ENCODE assay signal across 9 mouse cellular contexts in genomic region chr4:121004679-121005078, GRCm38 (mm10). TPM values are rescaled to one million over a fixed set of nuclear protein-coding genes. Genes with fewer than 3 reads are reported as not detected.
DNase-seq lines count a peak whose midpoint lies in the region; ATAC-seq lines count a peak whose summit lies in the region.
"Had no signal": no experiment of that assay in that cellular context is flagged by ENCODE, and none has a peak within 500 bp of the region (broad histone marks: within the 10 kb centered on the region; RNA-seq: fewer than 3 reads in every experiment).

No protein-coding gene starts in this region.

- H3K27me3 ChIP-seq in heart, embryonic 12.5 days (replicated peaks) = no peaks in the 10 kb centered on the region
- H3K27me3 ChIP-seq in liver, embryonic 12.5 days (replicated peaks) = no peaks in the 10 kb centered on the region

- H3K4me1 ChIP-seq in heart, embryonic 12.5 days (replicated peaks) = peaks cover 62% of the 10 kb centered on the region
- H3K4me1 ChIP-seq in liver, embryonic 12.5 days = peaks cover 98% of the 10 kb centered on the region

- H3K9me3 ChIP-seq in heart, embryonic 12.5 days (replicated peaks) = no peaks in the 10 kb centered on the region
- H3K9me3 ChIP-seq in liver, embryonic 12.5 days (replicated peaks) = no peaks in the 10 kb centered on the region
- H3K9me3 ChIP-seq: midbrain, embryonic 12.5 days had no signal

- no peaks in the 10 kb centered on the region for H3K36me3 ChIP-seq in heart, embryonic 12.5 days
- 0 out of 2 replicates have a peak, but pooled peaks cover 5% of the 10 kb centered on the region for H3K36me3 ChIP-seq in liver, embryonic 12.5 days
- H3K36me3 ChIP-seq: midbrain, embryonic 12.5 days had no signal

- peak overlapping the region; percentile 65 for H3K27ac ChIP-seq in heart, embryonic 12.5 days (ENCODE audit: poor library complexity, severe bottlenecking)
- H3K27ac ChIP-seq in liver, embryonic 12.5 days = peak overlapping the region; percentile 71

- H3K9ac ChIP-seq in heart, embryonic 12.5 days = no peak overlapping the region
- no peak overlapping the region for H3K9ac ChIP-seq in liver, embryonic 12.5 days
- H3K9ac ChIP-seq: midbrain, embryonic 12.5 days had no signal

- no peak overlapping the region for H3K4me3 ChIP-seq in heart, embryonic 12.5 days
- H3K4me3 ChIP-seq in liver, embryonic 12.5 days = no peak overlapping the region
- H3K4me3 ChIP-seq: midbrain, embryonic 12.5 days had no signal

- H3K4me2 ChIP-seq in heart, embryonic 12.5 days = peak overlapping the region; percentile 3; the same call in 1 of the 2 replicates
- peak overlapping the region; percentile 39 for H3K4me2 ChIP-seq in liver, embryonic 12.5 days
- H3K4me2 ChIP-seq: midbrain, embryonic 12.5 days had no signal

- peak; percentile 34; the same call in 1 of the 2 replicates for ATAC-seq in heart, embryonic 12.5 days (ENCODE audit: insufficient number of reproducible peaks, low FRiP score)
- 0 out of 2 replicates have a peak, but pooled peaks have one; percentile 22 for ATAC-seq in liver, embryonic 12.5 days

- WGBS in heart, embryonic 12.5 days = 33% methylated on average over 4 of the region's 4 CpGs
- WGBS in liver, embryonic 12.5 days (ENCODE audit: insufficient replicate concordance) = 15% methylated on average over 4 of the region's 4 CpGs

- DNase-seq in heart, adult 9 months (ENCODE audit: low spot score in 2 of 2) = no peak
- peak; percentile 68 to 75 for DNase-seq in spleen, postnatal 36 days (ENCODE audit: low spot score in 2 of 2)
- no peak for DNase-seq in spleen, postnatal 14 days (ENCODE audit: low spot score in 2 of 2)
- DNase-seq in right cerebral cortex, adult 18-20 months = no peak
- no peak for DNase-seq in right cerebral cortex, postnatal 10 days (ENCODE audit: low spot score in 2 of 2)
- no peak for DNase-seq in adrenal gland, postnatal 25 days

RNA-seq across cellular contexts. Expression of gene Smap2, which starts 12.4 kb away (rescaled TPM):
- 19.6 and 21.1 TPM in 2 replicates for polyA plus RNA-seq in heart, embryonic 12.5 days (2016; fragmentation: Nextera tagmentation; extraction: Ambion mirVana)
- polyA plus RNA-seq in liver, embryonic 12.5 days (2016; fragmentation: Nextera tagmentation; extraction: Ambion mirVana) = 45.5 and 46.9 TPM in 2 replicates
- total RNA-seq in adrenal gland, postnatal 25 days (2021) = 31.5 and 35.7 TPM in 2 replicates

RNA-seq across cellular contexts. Expression of gene Col9a2, which starts 34.5 kb away (rescaled TPM):
- 10.9 and 11.6 TPM in 2 replicates for polyA plus RNA-seq in heart, embryonic 12.5 days (2016; fragmentation: Nextera tagmentation; extraction: Ambion mirVana)
- 2.7 and 3.7 TPM in 2 replicates for polyA plus RNA-seq in liver, embryonic 12.5 days (2016; fragmentation: Nextera tagmentation; extraction: Ambion mirVana)
- total RNA-seq in adrenal gland, postnatal 25 days (2021) = 0.46 and 0.71 TPM in 2 replicates

RNA-seq across cellular contexts. Expression of gene Zfp69, which starts 53.2 kb away (rescaled TPM):
- polyA plus RNA-seq in heart, embryonic 12.5 days (2016; fragmentation: Nextera tagmentation; extraction: Ambion mirVana) = 14.5 and 16.5 TPM in 2 replicates
- polyA plus RNA-seq in liver, embryonic 12.5 days (2016; fragmentation: Nextera tagmentation; extraction: Ambion mirVana) = 3.1 and 3.5 TPM in 2 replicates
- total RNA-seq in adrenal gland, postnatal 25 days (2021) = 3.4 and 4.9 TPM in 2 replicates

Comparison
In these comparisons a context has a peak if more than half of its experiments do, and no peak if none do; other contexts are left out.
1. DNase-seq: peak in spleen, postnatal 36 days (2 of 2); none in heart, adult 9 months (0 of 2), spleen, postnatal 14 days (0 of 2), right cerebral cortex, adult 18-20 months (single experiment), right cerebral cortex, postnatal 10 days (0 of 2) and adrenal gland, postnatal 25 days (single experiment).